Mouse (Mus musculus): ENCODE data around the gene Plekhg1. TPM values are rescaled to one million over a fixed set of nuclear protein-coding genes. Genes with fewer than 3 reads are reported as not detected.

Gene Plekhg1
- polyA plus RNA-seq, 1 experiment from 2014 or later: 12.4 TPM

GRCm38 (mm10) chr10:3997851-3998426 lies 257.8 kb downstream of the Plekhg1 start:
- 71% methylated on average over 7 of the region's 7 CpGs for WGBS
- H3K27ac ChIP-seq (ENCODE audit: low read depth): no peak overlapping the region
- TF ChIP-seq CTCF (IDR thresholded peaks at IDR 0.05; ENCODE audit: low read depth): no peak

GRCm38 (mm10) chr10:4002711-4003110 lies 262.5 kb downstream of the Plekhg1 start:
- Histone ChIP-seq H3K9ac (no peak overlapping the region), H3K27me3 (ENCODE audit: insufficient read depth, low read length) (no peaks in the 10 kb centered on the region), H3K4me3 (ENCODE audit: low read depth, low read length) (no peak overlapping the region), H3K9me3 (ENCODE audit: low read depth, low read length) (no peaks in the 10 kb centered on the region), H3K4me1 (ENCODE audit: insufficient read depth) (no peaks in the 10 kb centered on the region), H3K36me3 (ENCODE audit: insufficient read depth) (peaks cover 10% of the 10 kb centered on the region; the same call in 1 of the 2 replicates), H3K27ac (ENCODE audit: low read depth) (no peak overlapping the region), H3K4me2 (no peak overlapping the region)
- DNase-seq: no peak
- 95% methylated on average over 5 of the region's 5 CpGs for WGBS
- no peak for TF ChIP-seq CTCF (IDR thresholded peaks at IDR 0.05; ENCODE audit: low read depth)
- ATAC-seq (ENCODE audit: insufficient read depth): no peak

More at GRCm38 (mm10) chr10:3997851-3998426, 257.8 kb downstream of the Plekhg1 start:
- Histone ChIP-seq H3K9ac (no peak overlapping the region), H3K36me3 (ENCODE audit: insufficient read depth) (peaks cover 26% of the 10 kb centered on the region; the same call in 1 of the 2 replicates), H3K9me3 (ENCODE audit: low read depth, low read length) (no peaks in the 10 kb centered on the region), H3K4me3 (ENCODE audit: low read depth, low read length) (no peak overlapping the region), H3K27me3 (ENCODE audit: insufficient read depth, low read length) (no peaks in the 10 kb centered on the region), H3K4me2 (no peak overlapping the region), H3K4me1 (ENCODE audit: insufficient read depth) (no peaks in the 10 kb centered on the region)
- peak; percentile 53 for DNase-seq
- ATAC-seq (ENCODE audit: insufficient read depth): no peak

- Histone ChIP-seq H3K9me3 (ENCODE audit: low read depth, low read length) (no peaks in the 10 kb centered on the region), H3K36me3 (ENCODE audit: insufficient read depth) (peaks cover 13% of the 10 kb centered on the region; the same call in 1 of the 2 replicates), H3K4me1 (ENCODE audit: insufficient read depth) (no peaks in the 10 kb centered on the region), H3K27ac (ENCODE audit: low read depth) (peak overlapping the region; percentile 73), H3K4me3 (ENCODE audit: low read depth, low read length) (no peak overlapping the region), H3K27me3 (ENCODE audit: insufficient read depth, low read length) (no peaks in the 10 kb centered on the region), H3K9ac (no peak overlapping the region), H3K4me2 (no peak overlapping the region)
- TF ChIP-seq CTCF (IDR thresholded peaks at IDR 0.05; ENCODE audit: low read depth): no peak
- DNase-seq (no peak), ATAC-seq (ENCODE audit: insufficient read depth) (no peak)
- whole genome bisulfite sequencing: 66% methylated on average over 7 of the region's 7 CpGs
Measured at GRCm38 (mm10) chr10:4005191-4005590, 265.0 kb downstream of the Plekhg1 start.

GRCm38 (mm10) chr10:4006296-4007015 lies 266.3 kb downstream of the Plekhg1 start:
- ATAC-seq (ENCODE audit: insufficient read depth): peak; percentile 99
- 28% methylated on average over 7 of the region's 7 CpGs for WGBS
- Histone ChIP-seq H3K9ac (no peak overlapping the region), H3K36me3 (ENCODE audit: insufficient read depth) (peaks cover 9% of the 10 kb centered on the region; the same call in 1 of the 2 replicates), H3K27me3 (ENCODE audit: insufficient read depth, low read length) (no peaks in the 10 kb centered on the region), H3K4me1 (ENCODE audit: insufficient read depth) (no peaks in the 10 kb centered on the region), H3K9me3 (ENCODE audit: low read depth, low read length) (no peaks in the 10 kb centered on the region), H3K4me3 (ENCODE audit: low read depth, low read length) (no peak overlapping the region), H3K27ac (ENCODE audit: low read depth) (peak overlapping the region; percentile 92), H3K4me2 (no peak overlapping the region)
- DNase-seq: peak; percentile 92
- no peak for TF ChIP-seq CTCF (IDR thresholded peaks at IDR 0.05; ENCODE audit: low read depth)

Other genes with a start within 250 kb of the Plekhg1 start
- 0.67 and 0.85 TPM in 2 replicates for gene Iyd, start 200.1 kb upstream of the Plekhg1 start, polyA plus RNA-seq (2014; fragmentation: Nextera tagmentation; extraction: Ambion mirVana)
- 20.6 and 21.7 TPM in 2 replicates for gene Mthfd1l, start 232.8 kb downstream of the Plekhg1 start, polyA plus RNA-seq (2014; fragmentation: Nextera tagmentation; extraction: Ambion mirVana)

Measured in lung, embryonic 14.5 days (tissue).